Mouse (Mus musculus) spleen, embryonic (tissue): Measurements from ENCODE around the gene Ifitm1.
"Not testable (repeated sequence)": the region's sequence is repeated elsewhere in the genome, so short reads cannot be mapped to it uniquely, and the experiment has no call there.

ENCODE experiments used
- CTCF ChIA-PET: fragments of 350-600 bp; sonication (Branson Sonifier 250); formaldehyde crosslinking; loops from one replicate; lab custom pipeline; 2022; lab: Charles Lee

The Ifitm1 gene

DNA sequence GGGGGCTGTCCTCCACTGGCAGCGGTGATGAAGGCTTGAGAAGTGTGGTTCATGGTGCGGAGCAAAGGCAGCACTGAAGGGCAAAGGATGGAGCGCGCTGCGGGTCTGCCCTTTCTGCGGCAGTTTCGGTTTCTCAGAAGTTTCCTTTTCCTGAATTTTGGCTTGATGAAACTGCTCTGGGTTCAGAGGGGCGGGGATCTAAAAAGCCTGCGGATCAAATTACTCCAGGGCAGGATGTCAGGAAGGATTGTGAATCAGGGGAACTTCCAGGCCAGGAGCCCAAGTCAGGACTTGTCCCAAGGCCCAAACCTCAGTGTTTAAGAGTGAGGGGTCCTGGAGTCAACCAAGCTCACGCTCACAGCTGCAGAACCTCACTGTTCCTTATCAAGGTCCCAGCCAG is 43.6 kb downstream of the Ifitm1 start, which contains the start of gene Ifitm3:
Gene Ifitm3 (minus strand): TSS at position 178 of the 400 bp plus-strand sequence.
- CTCF ChIA-PET: no interaction called here

DNA sequence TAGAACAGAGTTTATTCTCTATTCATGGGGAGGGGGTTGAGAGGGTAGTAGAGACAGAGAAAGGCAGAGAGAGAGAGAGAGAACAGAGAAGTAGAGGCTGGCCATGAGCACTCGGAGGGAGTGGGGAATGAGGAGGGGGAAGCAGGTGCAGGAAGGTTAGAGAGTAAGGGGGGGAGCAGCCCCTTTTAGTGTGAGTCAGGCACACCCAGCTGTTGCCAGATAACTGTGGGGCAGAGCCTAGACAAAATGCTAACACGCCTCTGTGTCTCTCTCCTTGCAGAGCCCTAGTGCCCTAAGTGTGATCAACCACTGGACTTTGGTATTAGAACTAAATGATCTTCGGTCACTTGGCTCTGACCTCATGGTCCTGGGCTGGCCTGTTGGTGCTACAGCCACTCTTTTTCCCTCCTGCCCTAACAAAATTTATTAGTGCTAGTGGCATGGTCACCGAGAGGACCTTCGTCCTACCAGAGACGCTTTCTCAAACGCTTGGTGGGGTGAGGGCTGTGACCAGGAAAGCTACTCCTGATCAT is 44.3 kb downstream of the Ifitm1 start:
- CTCF ChIA-PET: no interaction called here

- CTCF ChIA-PET: no interaction called here
Observed at GRCm38 (mm10) chr7:141016707-141017697, 50.0 kb downstream of the Ifitm1 start.

- CTCF ChIA-PET: not testable (repeated sequence)
Observed at GRCm38 (mm10) chr7:141017824-141018223, 50.8 kb downstream of the Ifitm1 start, which contains the start of gene Ifitm6. Ifitm6 (minus strand) TSS chr7:141017924.

DNA sequence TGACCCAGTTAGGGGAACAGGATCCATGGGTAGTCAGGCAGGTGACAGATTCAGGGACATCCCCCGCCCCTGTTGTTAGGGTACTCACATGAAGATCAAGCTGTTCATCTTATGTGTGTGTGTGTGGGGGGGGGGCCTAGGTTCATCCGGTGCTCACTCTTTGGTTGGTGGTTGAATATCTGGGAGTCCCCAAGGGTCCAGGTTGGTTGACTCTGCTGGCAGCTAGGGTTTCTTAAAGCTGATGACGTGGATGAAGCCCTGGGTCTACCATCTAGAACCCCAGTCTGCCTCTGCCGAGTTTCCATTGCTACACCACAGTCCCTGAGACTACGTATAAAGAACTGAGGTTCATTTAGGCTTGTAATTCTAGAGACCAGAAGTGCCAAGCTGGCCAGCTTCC is 52.0 kb downstream of the Ifitm1 start:
- CTCF ChIA-PET: no interaction called here
